In the genomic region with DNA sequence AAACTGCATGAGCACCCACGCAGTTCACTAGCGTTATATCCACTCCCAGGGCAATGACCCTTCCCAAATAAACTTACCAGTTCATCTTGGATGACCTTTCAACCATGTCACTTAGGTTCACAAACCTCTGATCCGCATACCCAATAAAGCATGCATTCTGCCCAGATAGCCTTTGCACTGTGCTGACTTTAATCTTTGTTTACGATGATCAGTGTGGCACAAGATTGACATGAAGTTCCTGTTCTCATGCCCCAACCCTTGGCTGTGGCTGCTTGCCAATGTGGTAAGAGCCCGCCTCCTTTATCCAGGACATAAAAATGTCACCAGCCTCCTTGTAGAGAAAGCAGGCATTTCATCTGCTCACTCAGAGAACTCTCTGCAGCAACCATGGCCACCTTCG, we compare ENCODE assay signal across 14 mouse cellular contexts. TPM values are rescaled to one million over a fixed set of nuclear protein-coding genes. Genes with fewer than 3 reads are reported as not detected.
A peak's percentile ranks its signal among the peaks of the same experiment; 100 is the strongest.
DNase-seq lines count a peak whose midpoint lies in the region; ATAC-seq and TF ChIP-seq lines count a peak whose summit lies in the region.
"Had no signal": no experiment of that assay in that cellular context is flagged by ENCODE, and none has a peak within 500 bp of the region (broad histone marks: within the 10 kb centered on the region; RNA-seq: fewer than 3 reads in every experiment).

A gene (plus strand): TSS at position 312 of the 400 bp plus-strand sequence.

- no peak for TF ChIP-seq CTCF in small intestine, adult 2 months (IDR thresholded peaks at IDR 0.05; ENCODE audit: extremely low read depth, insufficient read length, insufficient replicate concordance, low read depth, low read length)

- no peak within 1 kb of the TSS for H3K4me2 ChIP-seq in kidney, embryonic 15.5 days
- H3K4me2 ChIP-seq: forebrain, embryonic 15.5 days; liver, embryonic 13.5 days had no signal

- H3K36me3 ChIP-seq in kidney, embryonic 15.5 days, result no peaks in the 10 kb centered on the region
- peaks cover 3% of the 10 kb centered on the region; the same call in 1 of the 2 replicates for H3K36me3 ChIP-seq in small intestine, adult 2 months (ENCODE audit: control insufficient read depth, insufficient read depth, low read length)
- H3K36me3 ChIP-seq: forebrain, embryonic 15.5 days; liver, embryonic 13.5 days had no signal

- no peak within 1 kb of the TSS for H3K9ac ChIP-seq in kidney, embryonic 15.5 days
- H3K9ac ChIP-seq: forebrain, embryonic 15.5 days; liver, embryonic 13.5 days had no signal

- intact Hi-C loops in left cerebral cortex, postnatal 14 days (cut with DNase I), result no loop called here

- DNase-seq in retina, postnatal 1 day, result peak; percentile 22
- DNase-seq in retina, embryonic 14.5 days (ENCODE audit: low spot score), result no peak
- DNase-seq in adrenal gland, postnatal 14 days, result peak; percentile 82
- no peak for DNase-seq in spleen, adult 12 weeks (ENCODE audit: low spot score)
- DNase-seq in left cerebral cortex, postnatal 14 days (ENCODE audit: low spot score in 2 of 2), result no peak
- no peak for DNase-seq in layer of hippocampus, adult 8-10 months (ENCODE audit: low spot score in 2 of 2)
- DNase-seq: embryo, embryonic 11 days; liver, embryonic 13.5 days; right cerebral cortex, postnatal 25 days; thymus, postnatal 14 days had no signal

- no peak for ATAC-seq in kidney, embryonic 15.5 days (replicated peaks; ENCODE audit: low FRiP score)
- ATAC-seq: forebrain, embryonic 15.5 days had no signal

- H3K4me1 ChIP-seq in kidney, embryonic 15.5 days, result peaks cover 5% of the 10 kb centered on the region; the same call in 1 of the 2 replicates
- H3K4me1 ChIP-seq in small intestine, adult 2 months (ENCODE audit: control insufficient read depth, insufficient read depth, insufficient read length, low read length), result peaks cover 9% of the 10 kb centered on the region
- H3K4me1 ChIP-seq: forebrain, embryonic 15.5 days had no signal

- no peak for TF ChIP-seq POLR2A in small intestine, adult 2 months (IDR thresholded peaks at IDR 0.05; ENCODE audit: low read depth, low read length)

- WGBS in kidney, embryonic 15.5 days, result 31% methylated on average over 6 of the region's 6 CpGs
- 21% methylated on average over 6 of the region's 6 CpGs for WGBS in small intestine, adult 2 months

- H3K4me3 ChIP-seq in kidney, embryonic 15.5 days (replicated peaks), result no peak within 1 kb of the TSS
- peak within 1 kb of the TSS; percentile 58 for H3K4me3 ChIP-seq in small intestine, adult 2 months (ENCODE audit: low read depth, low read length)
- H3K4me3 ChIP-seq: forebrain, embryonic 15.5 days; layer of hippocampus, adult 2 months; liver, embryonic 13.5 days had no signal

- H3K27me3 ChIP-seq in kidney, embryonic 15.5 days, result no peaks in the 10 kb centered on the region
- H3K27me3 ChIP-seq in small intestine, adult 2 months (ENCODE audit: control insufficient read depth, insufficient read depth, low read length), result no peaks in the 10 kb centered on the region
- H3K27me3 ChIP-seq: forebrain, embryonic 15.5 days; liver, embryonic 13.5 days had no signal

- H3K27ac ChIP-seq in kidney, embryonic 15.5 days, result no peak within 1 kb of the TSS
- peak within 1 kb of the TSS; percentile 94 for H3K27ac ChIP-seq in small intestine, adult 2 months (ENCODE audit: insufficient read depth, low read depth, low read length)
- H3K27ac ChIP-seq: forebrain, embryonic 15.5 days; layer of hippocampus, adult 2 months; liver, embryonic 13.5 days had no signal

- H3K9me3 ChIP-seq in kidney, embryonic 15.5 days (replicated peaks), result no peaks in the 10 kb centered on the region
- H3K9me3 ChIP-seq: forebrain, embryonic 15.5 days; liver, embryonic 13.5 days had no signal

RNA-seq across cellular contexts. Expression of the gene that starts here (rescaled TPM):
- 1,801 and 3,097 TPM in 2 replicates for total RNA-seq in adrenal gland, postnatal 14 days (2021)
- polyA plus RNA-seq in kidney, embryonic 15.5 days (2015; fragmentation: Nextera tagmentation; extraction: Ambion mirVana), result 61.8 and 160 TPM in 2 replicates
- polyA plus RNA-seq in small intestine, adult 2 months (2012; rRNA removed), result 14.6 and 30.1 TPM in 2 replicates
- not detected for total RNA-seq in left cerebral cortex, postnatal 14 days (2021)
- 1 to 10 TPM in 2 of 4 experiments, under 1 TPM in 1, not detected in 1; 0.50 to 1.3 (median 1.1) TPM for total RNA-seq in layer of hippocampus, adult 8-10 months (2022)
- total RNA-seq: layer of hippocampus, adult 2 months had no signal
- polyA plus RNA-seq: forebrain, embryonic 15.5 days had no signal

Comparison
In these comparisons a context has a peak if more than half of its experiments do, and no peak if none do; other contexts are left out.
1. RNA of the gene that starts here (total RNA-seq): 1,801 to 3,097 TPM in adrenal gland, postnatal 14 days; 0.50 to 1.3 TPM in layer of hippocampus, adult 8-10 months and not detected in left cerebral cortex, postnatal 14 days; every median in the first group is over 100 times any median in the second.
2. DNase-seq: peak in retina, postnatal 1 day (single experiment) and adrenal gland, postnatal 14 days (single experiment); none in retina, embryonic 14.5 days (single experiment), spleen, adult 12 weeks (single experiment), left cerebral cortex, postnatal 14 days (0 of 2) and layer of hippocampus, adult 8-10 months (0 of 2).